Mouse (Mus musculus) cerebellum, adult 2 months (tissue): ENCODE measurements at regions not wholly inside any gene's neighbourhood (a gene's known extent, or its start where the extent isn't known, plus 50 kb on each side); places are given as distances from the start of the nearest gene placed in this dataset.

ENCODE experiments used
- CTCF ChIP-seq: fragments of 200-500 bp; IDR thresholded peaks from 2 replicates; pipeline ENCODE4 v1.5.1; 2011; ENCODE audit warnings: low read depth, mild to moderate bottlenecking, control low read depth, low read length, moderate library complexity, borderline replicate concordance; ENCODE audit not compliant: insufficient read depth
- POLR2A ChIP-seq: fragments of 200-500 bp; IDR thresholded peaks from 2 replicates; pipeline ENCODE4 v1.6.1; 2011; ENCODE audit warnings: low read length, control low read depth, borderline replicate concordance; ENCODE audit not compliant: insufficient read depth

GRCm38 (mm10) chr1:169438006-169438405, 93.3 kb downstream of the Nuf2 start:
- TF ChIP-seq POLR2A = no peak
- no peak for TF ChIP-seq CTCF
